Mouse (Mus musculus): ENCODE measurements at regions not wholly inside any gene's neighbourhood (a gene's known extent, or its start where the extent isn't known, plus 50 kb on each side); places are given as distances from the start of the nearest gene placed in this dataset.

DNA sequence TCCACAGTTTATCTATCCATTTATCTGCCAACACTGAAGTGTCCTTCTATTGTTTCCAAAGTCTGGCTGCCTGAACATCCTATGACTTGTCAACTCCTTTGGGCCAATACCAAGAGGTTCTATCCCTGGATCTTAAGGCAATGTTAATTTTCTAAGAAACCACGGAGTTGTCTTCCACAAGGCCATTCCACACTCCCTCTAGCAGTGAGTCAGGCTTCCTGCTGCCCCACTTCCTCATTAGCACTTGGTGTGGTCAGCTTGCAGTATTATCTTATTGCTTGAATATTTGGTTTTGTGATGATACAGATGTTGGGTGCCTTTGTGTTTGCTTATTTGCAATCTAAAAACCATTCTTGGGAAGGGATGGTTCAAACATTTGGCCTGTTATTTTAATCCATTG lies 87.5 kb upstream of the Ppp2r2d start:
- no peak overlapping the region for H3K9ac ChIP-seq (replicated peaks; ENCODE audit: low read depth, low read length)
- H3K4me2 ChIP-seq (replicated peaks; ENCODE audit: low read depth, low read length), result no peak overlapping the region
- H3K27ac ChIP-seq (ENCODE audit: low read length), result no peak overlapping the region
- H3K4me3 ChIP-seq (ENCODE audit: low read depth, low read length), result no peak overlapping the region
- H3K9me3 ChIP-seq (ENCODE audit: control insufficient read depth, low read depth, low read length), result no peaks in the 10 kb centered on the region
- no peaks in the 10 kb centered on the region for H3K27me3 ChIP-seq (ENCODE audit: control insufficient read depth, insufficient read depth, low read length)
- WGBS, result 63% methylated on average over 1 of the region's 1 CpGs
- no peaks in the 10 kb centered on the region for H3K36me3 ChIP-seq (ENCODE audit: control insufficient read depth, insufficient read depth, low read length)
- no peak for ATAC-seq (ENCODE audit: insufficient number of reproducible peaks, insufficient read depth, low FRiP score, low read depth)
- H3K4me1 ChIP-seq (ENCODE audit: control insufficient read depth, insufficient read depth, low read length), result no peaks in the 10 kb centered on the region

DNA sequence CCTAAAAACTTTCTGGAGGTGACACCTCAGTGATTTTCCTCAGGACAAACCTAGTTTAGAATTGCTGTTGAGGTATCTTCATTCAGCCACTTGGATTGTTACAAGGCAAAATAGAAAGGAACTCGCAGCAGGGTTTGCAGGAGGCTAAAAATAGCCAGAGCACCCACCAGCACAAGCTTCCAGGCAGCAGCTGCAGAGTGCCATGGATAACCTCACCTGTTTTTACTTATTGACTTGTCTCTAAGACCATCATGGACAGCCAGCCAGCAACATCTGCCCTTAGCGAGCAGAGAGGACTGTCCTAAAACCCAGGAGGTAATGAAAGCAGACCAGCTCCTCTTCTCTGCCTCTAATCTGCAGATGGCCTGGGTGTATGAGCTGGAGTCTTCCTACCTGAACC lies 97.4 kb upstream of the Ppp2r2d start:
- Histone ChIP-seq H3K27me3 (ENCODE audit: control insufficient read depth, insufficient read depth, low read length) (no peaks in the 10 kb centered on the region), H3K4me3 (ENCODE audit: low read depth, low read length) (no peak overlapping the region), H3K4me1 (ENCODE audit: control insufficient read depth, insufficient read depth, low read length) (no peaks in the 10 kb centered on the region), H3K9ac (replicated peaks; ENCODE audit: low read depth, low read length) (no peak overlapping the region), H3K9me3 (ENCODE audit: control insufficient read depth, low read depth, low read length) (no peaks in the 10 kb centered on the region), H3K27ac (ENCODE audit: low read length) (no peak overlapping the region), H3K4me2 (replicated peaks; ENCODE audit: low read depth, low read length) (no peak overlapping the region), H3K36me3 (ENCODE audit: control insufficient read depth, insufficient read depth, low read length) (no peaks in the 10 kb centered on the region)
- ATAC-seq (ENCODE audit: insufficient number of reproducible peaks, insufficient read depth, low FRiP score, low read depth), result no peak
- WGBS, result 80% methylated on average over 2 of the region's 2 CpGs

DNA sequence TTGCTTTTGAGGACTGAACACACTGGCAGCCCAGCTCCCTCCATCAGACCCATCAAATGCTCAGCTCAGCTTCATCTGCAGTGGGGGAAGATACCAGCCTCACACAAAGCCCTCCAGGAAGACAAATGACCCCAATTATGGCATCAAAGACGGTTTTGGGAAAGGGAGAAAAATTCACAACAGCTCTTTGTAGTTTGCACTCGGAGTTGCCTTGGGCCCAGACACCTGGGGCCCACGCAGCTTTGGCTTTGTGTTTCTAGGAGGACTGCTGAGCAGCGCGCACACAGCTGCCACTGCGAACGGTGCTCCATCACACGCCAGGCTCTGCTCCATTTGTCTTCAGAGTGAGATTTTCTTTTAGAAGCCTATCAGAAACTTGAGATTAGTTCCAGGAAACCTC lies 99.3 kb upstream of the Ppp2r2d start:
- Histone ChIP-seq H3K36me3 (ENCODE audit: control insufficient read depth, insufficient read depth, low read length) (no peaks in the 10 kb centered on the region), H3K27ac (ENCODE audit: low read length) (no peak overlapping the region), H3K9ac (replicated peaks; ENCODE audit: low read depth, low read length) (no peak overlapping the region), H3K4me3 (ENCODE audit: low read depth, low read length) (no peak overlapping the region), H3K4me1 (ENCODE audit: control insufficient read depth, insufficient read depth, low read length) (no peaks in the 10 kb centered on the region), H3K27me3 (ENCODE audit: control insufficient read depth, insufficient read depth, low read length) (no peaks in the 10 kb centered on the region), H3K9me3 (ENCODE audit: control insufficient read depth, low read depth, low read length) (no peaks in the 10 kb centered on the region), H3K4me2 (replicated peaks; ENCODE audit: low read depth, low read length) (no peak overlapping the region)
- 48% methylated on average over 8 of the region's 8 CpGs for WGBS
- no peak for ATAC-seq (ENCODE audit: insufficient number of reproducible peaks, insufficient read depth, low FRiP score, low read depth)

DNA sequence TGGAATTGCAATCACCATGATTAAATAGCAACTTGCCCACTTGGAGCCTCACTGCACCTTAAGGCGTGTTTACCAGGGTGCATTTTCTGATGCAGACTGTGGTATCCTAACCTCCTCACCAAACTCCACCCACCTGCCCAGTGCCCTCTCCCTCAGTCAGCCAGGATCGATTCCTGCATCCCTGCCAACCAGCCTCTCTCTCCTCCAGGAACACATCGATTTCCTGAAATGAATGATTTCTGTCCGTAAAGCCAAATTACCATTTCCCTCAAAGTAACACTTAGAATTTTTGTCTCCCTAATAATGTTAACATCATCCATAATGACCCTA lies 103.4 kb upstream of the Ppp2r2d start:
- 89% methylated on average over 4 of the region's 4 CpGs for WGBS
- Histone ChIP-seq H3K4me3 (ENCODE audit: low read depth, low read length) (no peak overlapping the region), H3K9me3 (ENCODE audit: control insufficient read depth, low read depth, low read length) (no peaks in the 10 kb centered on the region), H3K36me3 (ENCODE audit: control insufficient read depth, insufficient read depth, low read length) (no peaks in the 10 kb centered on the region), H3K27me3 (ENCODE audit: control insufficient read depth, insufficient read depth, low read length) (no peaks in the 10 kb centered on the region), H3K27ac (ENCODE audit: low read length) (no peak overlapping the region), H3K9ac (replicated peaks; ENCODE audit: low read depth, low read length) (no peak overlapping the region), H3K4me2 (replicated peaks; ENCODE audit: low read depth, low read length) (no peak overlapping the region), H3K4me1 (ENCODE audit: control insufficient read depth, insufficient read depth, low read length) (no peaks in the 10 kb centered on the region)
- ATAC-seq (ENCODE audit: insufficient number of reproducible peaks, insufficient read depth, low FRiP score, low read depth), result no peak

DNA sequence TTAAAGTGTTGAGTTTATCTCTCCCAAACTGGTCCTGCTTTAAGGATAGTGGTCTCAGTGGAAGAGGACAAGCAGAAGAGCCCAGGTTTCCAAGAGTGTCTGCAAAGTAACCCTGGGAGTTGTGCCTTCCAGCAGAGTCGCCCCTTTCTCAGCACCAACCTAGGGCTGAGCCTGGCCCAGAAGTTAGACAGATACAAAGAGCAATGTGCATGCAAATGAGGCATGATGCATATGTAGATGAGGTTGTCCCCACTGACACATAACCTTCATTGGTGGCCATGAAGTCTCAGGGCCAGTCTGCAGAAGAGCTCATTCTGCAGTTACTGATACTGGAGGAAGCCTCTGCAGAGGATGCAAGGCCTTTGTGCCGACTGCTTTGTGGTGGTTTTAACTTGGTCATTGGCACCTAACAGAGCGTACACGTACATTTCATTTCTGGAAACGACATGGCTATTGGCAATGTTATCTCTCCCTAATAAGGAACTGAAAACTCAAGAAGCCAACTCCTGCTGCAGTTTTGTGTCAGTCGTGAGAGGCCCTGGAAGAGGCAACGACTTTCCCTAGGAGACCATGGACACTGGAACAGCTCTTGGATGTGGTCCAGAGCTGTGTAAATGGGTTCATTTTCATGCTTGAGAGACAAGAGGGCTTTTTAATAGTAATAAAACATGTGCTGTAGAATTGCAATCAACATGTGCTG lies 103.9 kb upstream of the Ppp2r2d start:
- H3K4me3 ChIP-seq (ENCODE audit: low read depth, low read length), result no peak overlapping the region
- no peaks in the 10 kb centered on the region for H3K36me3 ChIP-seq (ENCODE audit: control insufficient read depth, insufficient read depth, low read length)
- 75% methylated on average over 7 of the region's 7 CpGs for WGBS
- H3K4me2 ChIP-seq (replicated peaks; ENCODE audit: low read depth, low read length), result no peak overlapping the region
- no peaks in the 10 kb centered on the region for H3K4me1 ChIP-seq (ENCODE audit: control insufficient read depth, insufficient read depth, low read length)
- no peaks in the 10 kb centered on the region for H3K9me3 ChIP-seq (ENCODE audit: control insufficient read depth, low read depth, low read length)
- no peak overlapping the region for H3K27ac ChIP-seq (ENCODE audit: low read length)
- no peak overlapping the region for H3K9ac ChIP-seq (replicated peaks; ENCODE audit: low read depth, low read length)
- H3K27me3 ChIP-seq (ENCODE audit: control insufficient read depth, insufficient read depth, low read length), result no peaks in the 10 kb centered on the region
- ATAC-seq (ENCODE audit: insufficient number of reproducible peaks, insufficient read depth, low FRiP score, low read depth), result no peak

DNA sequence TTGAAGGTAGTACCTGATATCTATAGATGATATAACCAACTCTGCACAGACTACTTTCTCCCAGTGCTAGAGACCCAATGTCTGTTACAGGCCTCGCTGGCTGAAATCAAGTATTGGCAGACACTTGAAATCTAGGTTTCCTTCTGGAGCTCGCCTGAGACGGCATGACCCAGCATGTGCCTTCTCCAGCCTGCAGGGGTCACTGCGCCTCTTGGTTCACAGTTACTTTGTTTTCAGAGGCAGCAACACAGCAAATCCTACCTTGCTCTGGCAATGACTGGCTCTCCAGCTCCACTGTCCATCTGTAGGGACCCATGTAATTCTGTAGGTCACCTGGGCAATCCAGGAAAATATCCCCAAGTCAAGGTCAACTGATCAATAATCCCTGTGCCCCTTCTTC lies 111.6 kb upstream of the Ppp2r2d start:
- H3K36me3 ChIP-seq (ENCODE audit: control insufficient read depth, insufficient read depth, low read length), result no peaks in the 10 kb centered on the region
- H3K4me2 ChIP-seq (replicated peaks; ENCODE audit: low read depth, low read length), result no peak overlapping the region
- WGBS, result 25% methylated on average over 4 of the region's 4 CpGs
- no peak overlapping the region for H3K4me3 ChIP-seq (ENCODE audit: low read depth, low read length)
- no peaks in the 10 kb centered on the region for H3K9me3 ChIP-seq (ENCODE audit: control insufficient read depth, low read depth, low read length)
- no peaks in the 10 kb centered on the region for H3K27me3 ChIP-seq (ENCODE audit: control insufficient read depth, insufficient read depth, low read length)
- no peak overlapping the region for H3K27ac ChIP-seq (ENCODE audit: low read length)
- H3K9ac ChIP-seq (replicated peaks; ENCODE audit: low read depth, low read length), result no peak overlapping the region
- ATAC-seq (ENCODE audit: insufficient number of reproducible peaks, insufficient read depth, low FRiP score, low read depth), result no peak
- no peaks in the 10 kb centered on the region for H3K4me1 ChIP-seq (ENCODE audit: control insufficient read depth, insufficient read depth, low read length)

DNA sequence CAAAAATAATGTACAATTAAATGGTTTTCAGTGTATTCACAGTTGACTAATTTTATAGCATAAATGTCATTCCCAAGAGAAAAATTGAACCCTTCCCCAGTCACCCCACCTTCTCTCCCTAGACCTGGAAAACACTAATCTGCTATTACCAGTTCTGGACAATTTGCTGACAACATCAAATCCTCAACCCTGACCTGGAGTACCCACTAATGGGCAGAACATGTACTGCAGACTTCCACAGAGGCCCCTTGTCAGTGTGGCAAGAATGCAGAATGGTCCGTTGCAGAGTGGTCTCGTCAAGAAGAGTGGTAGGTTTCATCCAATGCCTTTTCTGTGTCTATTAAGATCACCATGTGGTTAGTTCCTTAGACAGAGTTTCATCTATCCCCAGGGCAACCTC lies 121.0 kb upstream of the Ppp2r2d start:
- H3K4me2 ChIP-seq (replicated peaks; ENCODE audit: low read depth, low read length), result no peak overlapping the region
- H3K4me3 ChIP-seq (ENCODE audit: low read depth, low read length), result no peak overlapping the region
- no peaks in the 10 kb centered on the region for H3K9me3 ChIP-seq (ENCODE audit: control insufficient read depth, low read depth, low read length)
- H3K27me3 ChIP-seq (ENCODE audit: control insufficient read depth, insufficient read depth, low read length), result no peaks in the 10 kb centered on the region
- H3K4me1 ChIP-seq (ENCODE audit: control insufficient read depth, insufficient read depth, low read length), result no peaks in the 10 kb centered on the region
- ATAC-seq (ENCODE audit: insufficient number of reproducible peaks, insufficient read depth, low FRiP score, low read depth), result no peak
- no peaks in the 10 kb centered on the region for H3K36me3 ChIP-seq (ENCODE audit: control insufficient read depth, insufficient read depth, low read length)
- 80% methylated on average over 2 of the region's 2 CpGs for WGBS
- H3K9ac ChIP-seq (replicated peaks; ENCODE audit: low read depth, low read length), result no peak overlapping the region
- H3K27ac ChIP-seq (ENCODE audit: low read length), result no peak overlapping the region

DNA sequence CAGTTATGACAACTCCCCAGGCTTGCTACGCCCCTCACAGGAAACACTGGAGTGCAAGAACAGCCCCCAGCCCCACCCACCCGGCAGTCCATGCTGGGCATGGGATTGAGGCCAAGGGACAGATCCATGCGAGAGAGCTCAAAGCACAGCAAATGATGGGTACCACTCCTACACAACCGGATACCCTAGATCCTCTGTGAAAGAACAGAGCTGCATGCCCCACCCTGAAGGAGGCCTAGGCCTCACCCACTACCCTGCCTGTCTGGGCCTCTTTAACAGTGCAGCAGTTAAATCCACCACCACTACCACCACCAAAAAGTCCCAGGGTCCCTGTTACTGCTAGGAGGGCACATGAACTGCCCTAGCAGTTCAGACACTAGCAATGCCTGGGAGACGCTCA lies 126.3 kb upstream of the Ppp2r2d start:
- no peak overlapping the region for H3K27ac ChIP-seq (ENCODE audit: low read length)
- 73% methylated on average over 5 of the region's 5 CpGs for WGBS
- no peaks in the 10 kb centered on the region for H3K36me3 ChIP-seq (ENCODE audit: control insufficient read depth, insufficient read depth, low read length)
- ATAC-seq (ENCODE audit: insufficient number of reproducible peaks, insufficient read depth, low FRiP score, low read depth), result no peak
- no peak overlapping the region for H3K9ac ChIP-seq (replicated peaks; ENCODE audit: low read depth, low read length)
- no peaks in the 10 kb centered on the region for H3K9me3 ChIP-seq (ENCODE audit: control insufficient read depth, low read depth, low read length)
- H3K27me3 ChIP-seq (ENCODE audit: control insufficient read depth, insufficient read depth, low read length), result no peaks in the 10 kb centered on the region
- no peaks in the 10 kb centered on the region for H3K4me1 ChIP-seq (ENCODE audit: control insufficient read depth, insufficient read depth, low read length)
- no peak overlapping the region for H3K4me2 ChIP-seq (replicated peaks; ENCODE audit: low read depth, low read length)
- no peak overlapping the region for H3K4me3 ChIP-seq (ENCODE audit: low read depth, low read length)

DNA sequence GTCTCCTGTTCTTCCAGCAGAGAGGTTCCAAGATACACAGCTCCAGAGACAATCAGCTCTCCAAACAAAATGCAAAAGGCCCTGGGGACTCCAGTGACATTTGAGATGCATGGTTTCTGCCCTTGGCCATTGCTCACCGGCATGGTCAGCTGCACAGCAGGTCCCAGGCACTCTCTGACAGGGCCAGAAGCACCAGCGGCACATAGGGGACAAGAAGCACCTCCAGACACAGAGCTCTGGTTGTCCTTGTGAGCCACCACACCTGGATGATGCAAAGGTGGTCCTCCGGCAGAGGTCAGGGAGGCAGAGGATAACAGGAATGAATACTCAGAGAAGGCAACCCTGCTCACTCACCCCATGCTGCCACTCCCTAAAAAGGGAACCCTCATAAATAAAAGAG lies 126.8 kb upstream of the Ppp2r2d start:
- Histone ChIP-seq H3K4me3 (ENCODE audit: low read depth, low read length) (no peak overlapping the region), H3K9me3 (ENCODE audit: control insufficient read depth, low read depth, low read length) (no peaks in the 10 kb centered on the region), H3K4me2 (replicated peaks; ENCODE audit: low read depth, low read length) (no peak overlapping the region), H3K27ac (ENCODE audit: low read length) (no peak overlapping the region), H3K4me1 (ENCODE audit: control insufficient read depth, insufficient read depth, low read length) (no peaks in the 10 kb centered on the region), H3K9ac (replicated peaks; ENCODE audit: low read depth, low read length) (no peak overlapping the region), H3K27me3 (ENCODE audit: control insufficient read depth, insufficient read depth, low read length) (no peaks in the 10 kb centered on the region), H3K36me3 (ENCODE audit: control insufficient read depth, insufficient read depth, low read length) (no peaks in the 10 kb centered on the region)
- no peak for ATAC-seq (ENCODE audit: insufficient number of reproducible peaks, insufficient read depth, low FRiP score, low read depth)
- 52% methylated on average over 3 of the region's 3 CpGs for WGBS
